Mouse (Mus musculus) kidney, postnatal 36 days (tissue): Measurements from ENCODE around the gene Trcg1.
A peak's percentile ranks its signal among the peaks of the same experiment; 100 is the strongest.
"Not testable (repeated sequence)": the region's sequence is repeated elsewhere in the genome, so short reads cannot be mapped to it uniquely, and the experiment has no call there.

ENCODE experiments used
- DNase-seq, 2 experiments: peaks; one replicate each; pipeline ENCODE4 v3.0.0; 2021 to 2022; ENCODE audit warnings: mixed read lengths in 2 of 2

The Trcg1 gene

DNA sequence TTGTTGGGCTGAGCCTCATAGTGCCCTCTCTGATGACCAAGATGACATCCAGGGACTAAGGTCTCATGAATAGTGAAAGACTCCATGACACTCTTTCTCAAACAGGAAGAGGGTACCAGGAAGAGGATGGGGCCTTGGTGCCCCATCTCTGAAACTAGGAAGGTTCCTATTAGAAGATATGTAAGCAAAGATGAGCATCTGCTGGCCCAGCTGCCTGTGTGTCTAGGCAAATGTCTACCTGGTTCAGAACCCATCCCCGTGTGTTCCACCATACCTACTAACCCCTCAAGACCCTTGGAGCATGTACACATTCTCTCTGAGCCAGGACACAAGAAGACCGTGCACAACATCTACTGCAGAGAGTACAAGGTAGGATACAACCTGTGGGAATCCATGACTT, at the start of gene Trcg1:
Gene Trcg1 (plus strand): TSS at position 301 of the 400 bp plus-strand sequence.
- DNase-seq = no peak

DNA sequence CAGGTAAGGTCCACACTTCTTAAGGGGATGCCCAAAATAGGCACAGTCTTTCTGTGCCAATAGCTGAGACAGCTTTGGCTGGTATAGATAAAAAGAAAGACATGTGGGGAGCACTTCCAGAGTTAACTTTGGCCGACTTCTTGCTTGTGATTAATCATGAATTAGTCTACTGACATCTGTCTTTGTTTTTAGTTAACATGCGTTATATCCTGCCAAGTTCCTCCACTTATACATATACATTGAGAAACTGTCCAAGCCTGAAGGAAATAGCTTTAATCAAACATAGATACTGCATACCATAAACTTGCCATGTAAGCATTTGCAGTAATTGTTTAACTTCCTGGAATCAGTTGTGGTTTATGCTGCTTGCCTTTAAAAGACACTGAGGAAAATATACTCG, 39.6 kb upstream of the Trcg1 start:
- DNase-seq = no peak

DNA sequence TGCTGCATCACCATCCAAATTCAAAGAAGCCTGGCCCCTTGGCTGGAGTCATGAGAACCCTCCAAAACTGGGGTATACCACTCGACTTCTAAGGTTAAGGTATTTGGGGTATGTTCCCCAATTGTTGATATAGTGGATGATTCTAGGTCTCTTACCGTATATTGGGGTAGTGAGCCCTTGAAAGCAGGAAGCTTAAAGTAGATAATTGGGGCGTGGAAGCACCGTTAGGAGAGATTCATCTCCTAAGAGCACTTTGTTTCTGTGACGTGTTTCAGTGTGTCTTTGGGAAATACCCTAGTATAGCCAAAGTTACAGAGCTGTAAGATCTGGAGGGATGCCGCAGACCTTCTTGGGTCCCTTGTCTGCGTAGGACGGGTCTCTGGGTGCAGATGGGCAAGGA, 38.9 kb upstream of the Trcg1 start:
- no peak for DNase-seq

DNA sequence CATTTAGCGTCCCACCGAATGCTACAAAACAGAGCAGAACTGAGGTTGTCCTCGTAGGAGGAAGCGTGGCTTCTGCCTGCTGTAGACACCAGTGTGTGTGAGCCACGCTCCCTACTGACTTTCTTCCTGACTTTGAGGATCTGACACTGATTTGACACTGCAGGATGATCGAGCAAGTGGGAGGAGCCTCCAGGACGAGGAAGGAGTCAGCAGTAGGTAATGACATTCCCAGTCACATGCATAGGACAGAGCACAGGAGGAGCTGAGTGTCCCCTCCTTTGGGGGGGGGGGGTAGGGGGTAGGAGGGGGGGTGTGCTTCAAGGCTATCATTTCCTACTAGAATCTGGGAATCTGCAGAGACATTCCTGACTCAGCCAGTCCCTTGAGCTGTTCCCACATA, 33.4 kb upstream of the Trcg1 start:
- DNase-seq = no peak

DNA sequence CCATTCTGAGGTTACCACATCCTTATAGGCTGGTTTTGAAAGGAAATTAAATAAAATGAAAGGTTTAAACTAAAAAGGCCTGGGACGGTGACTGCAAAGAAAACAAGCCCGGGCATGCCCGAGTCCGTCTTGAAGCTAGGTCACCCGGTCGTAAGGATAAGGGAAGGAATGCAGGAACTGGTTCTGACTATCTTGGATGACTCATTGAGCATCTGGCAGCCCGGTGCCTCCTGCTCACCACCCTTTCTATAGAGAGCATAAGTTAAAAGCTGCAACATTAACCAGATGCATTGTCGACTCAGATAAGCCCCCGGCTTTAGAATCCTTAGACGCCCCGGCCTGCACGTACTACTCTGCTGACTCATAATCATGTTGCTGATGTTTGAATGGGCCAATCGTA, 32.8 kb upstream of the Trcg1 start:
- DNase-seq = not testable (repeated sequence)

DNA sequence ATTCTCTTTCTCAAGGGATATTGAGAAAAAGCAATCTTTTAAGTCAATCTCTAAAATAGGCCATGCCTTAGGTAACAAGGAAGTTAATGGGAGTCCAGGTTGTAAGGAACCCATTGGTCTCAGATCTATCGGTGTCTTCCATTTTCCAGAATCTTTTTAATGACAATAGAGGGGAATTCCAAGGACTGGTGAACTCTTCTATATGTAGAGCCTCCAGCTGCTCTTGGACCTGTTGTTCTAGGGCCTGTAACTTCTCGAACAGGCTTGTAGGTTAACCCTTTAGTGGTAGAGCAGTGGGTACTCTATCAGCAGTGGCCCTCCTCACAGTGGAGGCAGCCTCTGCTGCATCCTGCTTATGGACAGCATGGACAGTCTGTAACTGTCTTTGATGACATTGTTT, 29.5 kb upstream of the Trcg1 start:
- DNase-seq = no peak

DNA sequence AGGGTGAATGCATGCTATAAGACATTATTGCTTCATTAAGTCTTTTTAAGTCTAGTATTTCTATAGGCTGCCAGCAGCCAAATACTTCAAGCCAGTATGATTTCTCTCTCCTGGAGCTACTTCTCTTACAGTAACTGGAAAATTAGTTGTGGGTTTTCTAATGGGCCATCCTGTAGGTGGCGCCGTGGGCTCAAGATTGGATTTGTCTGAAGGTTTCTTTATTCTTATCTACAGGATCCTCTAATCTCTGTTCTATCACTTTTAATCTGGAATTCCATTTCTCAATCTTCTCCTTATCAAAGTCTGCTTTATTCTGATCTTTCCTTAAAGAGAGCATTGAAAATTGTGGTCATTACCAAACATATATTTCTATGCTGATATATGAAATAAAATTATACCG, 27.0 kb upstream of the Trcg1 start:
- peak; percentile 21 to 81 for DNase-seq

DNA sequence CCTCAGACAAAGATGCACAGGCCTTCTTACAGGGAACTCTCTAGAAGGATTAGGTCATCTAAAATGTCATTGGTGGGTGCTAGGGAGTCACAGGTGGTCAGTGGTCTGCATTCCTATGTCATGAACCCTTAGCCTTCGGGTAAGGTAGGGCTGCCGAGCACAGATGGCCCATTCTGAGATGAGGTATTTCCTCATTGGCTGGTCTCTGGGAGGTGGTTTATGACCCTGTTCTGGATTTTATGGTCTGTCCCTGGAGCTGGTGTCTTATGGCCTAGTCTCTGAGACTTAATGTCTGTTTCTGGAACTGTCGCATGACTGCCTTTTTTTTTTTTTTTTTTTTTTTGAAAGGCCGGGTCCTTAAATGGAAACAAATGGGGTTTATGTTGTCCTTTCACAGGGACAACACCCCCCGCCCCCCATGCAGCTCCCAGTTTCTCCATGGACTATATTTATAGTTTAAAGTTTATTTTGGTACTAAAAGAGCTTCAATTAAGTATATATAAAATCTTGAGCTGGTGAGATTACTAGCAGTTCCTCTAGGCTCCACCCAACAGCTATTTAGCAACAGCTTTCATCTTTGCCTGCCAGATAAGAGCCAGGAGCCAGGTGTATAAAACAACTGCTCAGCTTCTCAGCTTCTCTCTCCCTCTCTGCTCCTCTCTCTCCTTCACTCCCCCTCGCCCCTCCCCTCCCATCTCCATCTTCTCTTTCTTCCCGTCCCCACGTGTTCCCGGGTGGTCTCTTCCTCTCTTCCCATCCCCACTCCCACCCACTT, 23.7 kb upstream of the Trcg1 start:
- no peak for DNase-seq

DNA sequence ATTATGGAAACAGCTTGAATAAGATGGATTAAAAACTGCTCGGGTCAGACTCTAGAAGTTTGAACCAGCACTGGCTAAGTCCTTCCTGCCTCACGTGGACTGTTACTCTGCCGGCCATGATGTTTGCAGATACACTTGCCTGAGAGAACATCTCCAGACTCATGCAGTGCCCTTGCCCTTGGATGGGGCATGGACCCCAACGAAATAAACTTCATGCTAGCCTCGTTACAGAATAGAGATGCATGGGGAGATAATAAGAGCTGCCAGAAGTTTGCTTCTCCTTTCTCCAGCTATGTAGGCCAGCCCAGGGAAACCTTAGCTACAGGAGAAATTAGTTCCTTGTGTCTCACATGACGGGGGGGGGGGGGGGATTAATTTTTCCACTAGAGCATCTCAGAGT, 21.9 kb upstream of the Trcg1 start:
- no peak for DNase-seq

DNA sequence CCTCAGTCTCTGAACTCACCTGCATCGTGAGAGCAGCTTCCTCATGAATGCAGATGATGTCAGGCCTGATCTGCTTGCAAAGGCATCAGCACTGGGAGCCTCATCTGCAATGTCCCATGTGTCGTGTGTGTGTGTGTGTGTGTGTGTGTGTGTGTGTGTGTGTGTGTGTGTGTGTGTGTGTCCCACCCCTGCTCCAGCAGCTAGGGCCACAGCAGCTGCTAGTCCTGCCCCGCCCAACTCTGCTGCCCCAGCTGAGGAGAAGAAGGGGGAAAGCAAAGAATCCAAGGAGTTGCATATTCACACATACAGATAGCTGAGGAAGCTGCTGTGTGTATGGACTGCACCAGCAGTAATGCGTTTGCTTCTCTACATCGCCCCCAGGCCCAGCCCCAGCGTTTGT, 19.1 kb upstream of the Trcg1 start:
- no peak for DNase-seq

DNA sequence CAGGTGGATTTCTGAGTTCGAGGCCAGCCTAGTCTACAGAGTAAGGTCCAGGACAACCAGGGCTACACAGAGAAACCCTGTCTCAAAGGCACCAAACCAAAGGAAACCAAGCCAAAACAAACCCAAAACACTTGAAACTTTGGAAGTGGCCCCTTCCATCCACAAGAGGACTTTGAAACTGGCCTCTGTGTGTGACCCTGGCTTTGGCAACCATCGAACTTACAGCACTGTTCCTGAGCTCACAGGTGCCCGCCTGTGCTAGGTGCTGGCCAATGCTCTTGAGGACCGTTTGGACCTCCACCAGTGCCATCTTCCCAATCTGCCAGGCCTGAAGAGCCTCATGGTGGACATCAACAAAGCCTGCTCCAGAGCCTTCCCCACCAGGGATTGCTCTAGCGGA, 17.6 kb upstream of the Trcg1 start:
- peak in 1 of 2 experiments; percentile 27 for DNase-seq

DNA sequence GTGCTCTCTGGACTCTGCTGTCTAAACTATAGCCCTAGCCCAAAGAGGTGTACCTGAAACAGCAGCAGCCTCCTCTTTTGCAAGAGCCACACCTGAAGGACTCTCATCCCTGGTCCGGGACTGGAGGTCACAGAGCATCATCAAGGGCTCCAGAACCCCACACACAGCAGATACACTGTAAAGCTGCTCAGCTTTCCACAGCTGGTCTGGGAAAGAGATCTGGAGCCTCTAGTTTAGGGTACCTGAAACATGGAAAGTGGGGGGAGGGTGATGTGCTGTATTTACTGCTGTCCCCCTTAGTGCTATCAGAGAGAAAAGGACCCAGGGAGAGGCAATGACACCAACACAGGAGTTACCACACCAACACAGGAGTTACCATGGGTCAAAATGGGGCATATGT, 16.8 kb upstream of the Trcg1 start:
- DNase-seq = no peak

DNA sequence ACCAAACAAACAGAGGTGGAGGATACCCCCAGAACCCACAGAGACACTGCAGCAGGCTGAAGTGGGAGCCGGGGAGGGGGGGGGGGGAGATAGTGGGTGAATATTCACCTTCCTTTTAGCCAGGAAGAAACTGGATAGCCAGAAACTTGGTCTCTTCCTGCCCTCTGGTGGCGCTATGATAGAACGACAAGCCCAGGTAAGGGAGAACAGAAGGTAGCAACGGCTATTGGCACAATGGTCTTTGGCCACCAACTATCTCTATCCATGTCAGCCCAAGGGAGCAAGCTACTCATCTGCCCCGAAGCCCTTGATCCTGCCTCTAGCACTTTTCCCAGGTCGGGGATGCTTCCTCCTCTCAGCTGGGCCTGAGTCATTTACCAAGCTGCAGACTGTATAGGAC, 16.0 kb upstream of the Trcg1 start:
- DNase-seq = peak; percentile 72 to 76

DNA sequence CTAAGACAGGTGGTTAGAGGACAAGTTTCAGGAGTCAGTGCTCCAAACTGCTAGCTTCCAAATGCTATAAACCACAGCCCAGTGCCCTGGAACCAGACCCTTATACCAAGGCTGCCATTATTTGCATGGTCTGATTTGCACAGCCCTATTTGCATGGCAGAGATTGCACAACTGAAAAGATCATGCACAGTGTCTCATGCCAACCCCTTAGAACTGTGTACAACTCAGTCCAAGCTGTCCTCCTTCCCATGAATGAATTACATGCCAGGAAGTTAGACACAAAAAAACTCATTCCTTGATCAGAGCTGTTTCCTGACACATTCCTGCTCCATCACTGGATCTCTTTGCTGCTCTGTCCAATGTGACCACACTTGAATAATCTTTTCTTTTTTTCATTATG, 13.0 kb upstream of the Trcg1 start:
- DNase-seq = no peak

DNA sequence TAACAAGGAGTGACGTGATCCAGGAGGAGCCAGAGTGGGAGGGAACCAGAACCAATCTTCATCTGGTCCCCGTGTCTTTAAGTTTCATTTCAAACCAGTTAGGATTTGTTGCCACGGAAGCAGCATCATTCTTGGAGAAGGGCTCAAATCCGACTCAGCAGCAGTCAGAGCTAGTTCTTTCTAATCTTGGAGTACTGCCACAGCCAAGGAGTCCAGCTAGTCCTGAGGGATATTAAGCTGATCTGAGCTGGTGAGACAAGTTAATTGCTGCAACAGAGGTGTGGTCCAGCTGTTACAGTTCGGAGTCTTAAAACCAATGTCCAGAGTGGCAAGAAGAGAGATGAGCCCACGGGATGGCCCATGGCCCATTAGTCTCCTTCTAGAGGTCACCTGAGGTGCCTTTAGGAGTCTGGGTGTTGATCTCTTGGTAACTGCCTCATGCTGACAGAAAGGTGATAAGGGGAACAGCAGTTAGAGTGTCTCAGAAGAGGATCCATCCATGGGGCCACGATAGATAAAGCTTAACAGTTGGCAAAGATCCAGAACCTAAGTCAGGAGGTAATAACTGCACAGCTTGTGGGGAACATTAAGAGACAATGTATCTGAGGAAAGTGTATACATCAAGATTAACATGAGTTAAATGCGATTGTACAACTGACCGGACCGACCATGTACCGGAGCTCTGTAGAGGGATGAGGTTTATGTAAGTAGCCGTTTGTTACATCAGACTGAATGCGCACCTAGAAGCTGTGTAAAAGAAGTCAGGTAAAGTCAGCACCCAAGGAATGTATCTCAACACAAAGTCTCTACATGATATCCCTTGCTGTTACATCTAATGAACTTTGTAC, 10.4 kb upstream of the Trcg1 start:
- DNase-seq = peak in 1 of 2 experiments; percentile 24

DNA sequence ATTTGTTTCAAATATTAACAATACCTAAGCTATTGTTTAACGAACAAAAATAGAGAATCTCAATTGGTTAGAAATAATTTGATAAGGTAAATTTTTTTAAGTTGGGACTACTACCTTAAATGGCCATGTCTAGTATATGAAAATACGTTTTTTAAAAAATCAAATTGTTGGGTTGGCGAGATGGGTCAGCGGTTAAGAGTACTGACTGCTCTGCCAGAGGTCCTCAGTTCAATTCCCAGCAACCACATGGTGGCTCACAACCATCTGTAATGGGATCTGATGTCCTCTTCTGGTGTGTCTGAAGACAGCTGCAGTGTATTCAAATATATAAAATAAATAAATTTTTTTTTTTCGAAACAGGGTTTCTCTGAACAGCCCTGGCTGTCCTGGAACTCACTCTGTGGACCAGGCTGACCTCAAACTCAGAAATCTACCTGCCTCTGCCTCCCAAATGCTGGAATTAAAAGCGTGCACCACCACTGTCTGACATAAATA, 9.7 kb upstream of the Trcg1 start:
- DNase-seq = not testable (repeated sequence)

DNA sequence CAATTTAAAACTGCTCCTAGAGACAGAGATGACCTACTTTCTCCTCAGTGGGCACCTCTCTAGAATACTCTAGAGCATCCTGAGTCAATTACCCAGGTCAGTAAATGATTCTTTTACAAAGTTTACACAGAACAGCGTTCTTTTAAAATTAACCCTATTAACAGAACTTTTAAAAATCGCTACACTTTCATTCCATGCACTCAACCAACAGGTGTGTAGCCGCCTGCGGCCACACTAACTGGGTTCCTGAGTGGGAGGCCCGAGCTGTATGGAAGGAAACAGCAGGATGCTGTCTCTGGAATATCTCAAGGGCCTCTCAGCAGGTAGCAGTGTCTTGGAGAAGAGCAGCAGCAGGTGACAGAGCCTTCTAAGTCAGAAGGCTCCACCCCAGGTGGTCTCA, 9.2 kb upstream of the Trcg1 start:
- DNase-seq = peak; percentile 33 to 42

DNA sequence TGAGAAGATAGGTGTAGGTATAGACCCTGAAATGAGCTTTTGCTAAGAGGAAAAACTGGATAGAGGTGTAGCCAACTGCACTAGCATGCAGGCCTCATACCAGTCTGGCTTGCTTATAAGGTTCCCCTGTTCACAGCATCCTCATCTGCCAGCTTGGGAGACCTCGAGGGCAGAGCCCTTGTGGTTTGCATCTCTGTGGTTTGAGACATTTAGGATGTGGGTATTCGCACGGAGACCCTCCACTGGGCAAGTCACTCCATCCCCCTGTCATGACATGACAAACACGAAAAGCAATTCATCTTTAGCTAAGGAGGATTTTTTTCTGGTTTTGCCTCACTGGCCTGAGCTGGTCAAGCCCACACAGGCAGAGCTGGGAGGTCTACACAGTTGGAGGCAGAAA, 8.2 kb upstream of the Trcg1 start:
- DNase-seq = no peak

DNA sequence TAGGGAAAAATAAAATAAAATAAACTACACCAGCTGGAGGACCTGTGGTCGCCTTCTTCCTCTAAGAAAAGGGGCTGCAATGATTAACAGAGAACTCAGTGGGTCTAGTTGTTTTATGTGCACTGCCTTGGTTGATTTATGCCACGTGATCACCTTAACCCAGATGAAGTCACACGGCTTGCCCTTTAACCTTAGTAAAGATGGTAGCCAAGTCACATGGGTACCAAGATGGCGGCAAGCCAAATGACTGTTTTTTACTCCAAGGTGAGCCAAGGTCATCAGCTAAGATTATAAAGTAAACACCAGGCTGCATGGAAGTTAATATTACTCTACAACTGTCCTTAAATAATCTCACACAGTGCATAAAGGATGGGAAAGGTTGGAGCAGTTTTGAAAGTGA, 6.6 kb upstream of the Trcg1 start:
- peak; percentile 80 to 84 for DNase-seq

DNA sequence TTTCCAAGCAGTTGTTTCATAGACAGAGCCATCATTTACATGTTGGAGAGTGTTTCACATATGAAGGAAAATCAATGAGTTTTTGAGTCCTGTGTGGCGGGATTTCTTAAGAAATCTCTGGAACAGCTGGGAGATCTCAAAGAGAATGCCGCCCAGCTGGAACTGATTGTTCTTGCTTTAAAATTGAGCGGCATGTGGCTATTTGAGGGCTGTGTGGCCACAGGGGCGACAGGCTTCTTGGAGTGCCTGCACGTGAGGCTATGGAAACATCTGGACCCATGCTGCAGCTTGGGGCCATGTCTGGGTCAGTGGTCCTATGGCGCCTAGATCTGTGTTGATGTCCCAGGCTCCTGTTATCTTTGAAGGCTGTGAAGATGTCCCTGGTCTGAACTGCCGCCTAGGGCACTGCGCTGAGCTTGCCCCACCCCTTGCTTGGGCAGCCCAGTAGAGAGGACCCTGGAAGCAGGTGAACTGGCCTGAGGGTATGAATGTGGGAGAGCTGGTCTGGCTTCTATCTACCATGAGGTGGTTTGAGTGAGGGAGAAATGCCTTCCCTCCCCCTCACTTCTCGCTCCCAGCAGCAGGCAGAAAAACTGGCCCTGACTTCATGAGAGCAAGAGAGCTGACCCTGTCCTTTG, 6.1 kb upstream of the Trcg1 start:
- no peak for DNase-seq

DNA sequence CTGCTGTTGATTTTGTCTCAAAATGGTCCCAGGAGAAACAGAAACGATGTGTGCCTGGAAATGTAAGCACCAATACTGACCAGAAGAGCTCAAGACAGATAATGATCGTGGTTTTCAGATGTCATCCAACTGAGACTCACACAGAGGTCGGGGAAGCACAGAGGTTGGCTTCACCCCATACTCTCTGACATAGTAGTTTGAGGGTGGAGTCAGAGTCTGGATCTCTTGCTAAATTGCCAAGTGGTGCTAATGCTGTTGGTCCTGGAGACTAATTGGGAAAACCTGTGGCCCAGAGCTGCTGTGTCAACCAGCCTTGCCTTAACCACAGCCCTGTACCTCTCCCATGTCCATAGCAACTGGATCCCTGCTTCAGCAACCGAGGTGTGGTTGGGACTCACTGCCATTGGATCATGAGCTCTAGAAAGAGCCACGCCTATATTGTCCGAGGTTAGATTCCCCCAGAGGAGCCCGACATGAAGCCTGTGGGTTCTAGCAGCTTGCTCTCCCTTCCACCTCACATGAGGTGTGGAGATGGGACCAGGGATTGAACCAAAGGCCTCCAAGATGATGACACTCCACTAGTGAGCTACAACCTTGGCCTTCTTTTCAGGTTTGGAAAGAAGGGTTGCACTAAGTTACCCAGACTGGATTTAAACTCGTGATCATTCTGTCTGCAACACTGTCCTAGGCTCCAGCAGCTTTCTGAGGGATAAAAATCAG, 4.7 kb upstream of the Trcg1 start:
- DNase-seq = no peak

DNA sequence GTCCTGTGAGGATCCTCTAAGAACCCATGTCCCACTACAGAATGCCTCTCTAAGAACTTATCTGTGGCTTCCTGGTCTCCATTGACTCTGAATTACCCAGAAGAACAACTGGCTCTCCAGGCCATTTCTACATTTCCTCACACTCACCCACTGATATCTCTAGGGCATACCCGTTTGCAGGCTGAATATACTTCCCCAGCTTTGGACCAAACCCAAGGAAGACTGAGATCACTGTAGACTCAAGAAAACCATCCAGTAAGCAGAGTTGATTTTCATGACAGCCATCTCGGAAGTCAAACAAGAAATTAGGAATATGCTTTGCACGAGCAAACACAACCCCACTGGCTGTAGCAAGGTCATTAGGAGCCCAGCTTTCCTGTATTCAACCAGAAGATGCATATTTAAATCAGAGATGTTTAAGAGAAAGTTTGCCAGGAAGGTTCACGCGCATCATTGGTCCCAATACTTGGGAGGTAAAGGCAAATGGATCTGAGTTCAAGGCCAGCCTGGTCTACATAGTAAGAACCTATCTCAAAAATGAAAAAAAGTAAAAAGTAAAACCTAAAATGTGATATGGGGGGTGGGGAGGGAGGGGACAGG, 3.9 kb upstream of the Trcg1 start:
- DNase-seq = no peak
